Mouse (Mus musculus) 416B (cell line): ENCODE measurements around the gene Limk2.

ENCODE experiments used
- DNase-seq: peaks from one replicate; pipeline ENCODE4 v3.0.0; 2011; ENCODE audit warnings: low read depth

The Limk2 gene

DNA sequence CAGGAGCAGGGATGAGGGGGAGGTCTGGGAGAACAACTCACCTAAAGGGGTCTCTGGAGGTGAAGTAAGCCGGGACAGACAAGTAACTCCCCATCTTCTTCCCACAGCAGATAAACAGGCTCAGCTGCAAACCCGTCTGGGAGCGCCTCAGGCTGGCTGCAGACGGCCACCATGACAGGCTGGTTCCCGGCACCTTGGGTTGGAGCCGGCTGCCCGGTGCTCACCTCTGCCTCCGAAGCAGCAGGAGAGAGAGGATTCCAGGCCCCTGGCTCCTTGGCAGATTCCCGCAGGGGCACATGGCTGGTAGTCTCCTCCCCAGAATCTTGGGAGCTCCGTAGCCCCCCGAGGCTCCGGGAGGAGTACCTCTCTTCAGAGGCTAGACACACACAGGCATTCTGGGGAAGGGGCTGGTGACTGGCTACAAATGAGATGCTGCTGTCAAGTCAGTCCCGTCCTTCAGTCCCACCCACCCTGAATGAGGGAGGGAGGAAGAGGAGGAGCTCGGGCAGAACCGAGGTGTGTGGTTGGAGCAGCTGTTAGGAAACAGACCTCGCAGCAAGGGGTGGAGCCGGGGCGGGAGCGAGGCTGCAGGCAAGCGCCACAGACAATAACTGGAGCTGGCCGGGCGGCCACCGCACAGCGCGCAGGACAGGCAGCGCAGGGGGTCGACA is 37.9 kb downstream of the Limk2 start:
- peak; percentile 33 for DNase-seq

DNA sequence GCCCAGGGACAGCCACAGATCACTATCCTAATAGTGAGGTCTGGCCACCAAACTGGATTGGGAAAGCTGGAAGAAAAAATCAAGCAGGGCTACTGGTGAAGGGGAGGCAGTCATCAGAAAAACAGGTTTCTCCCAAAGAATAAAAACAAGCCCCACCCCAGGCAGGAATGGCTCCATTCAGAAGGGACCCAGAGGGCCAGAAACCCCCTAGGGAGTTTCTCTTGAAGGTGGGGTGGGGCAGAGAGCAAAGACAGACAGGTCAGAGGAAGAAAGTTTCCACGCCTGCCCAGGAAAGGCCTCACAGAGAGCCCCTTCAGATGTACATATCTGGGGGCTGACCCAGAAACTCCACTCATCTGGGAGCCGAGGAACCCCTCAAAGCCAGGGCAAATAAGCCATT is 38.8 kb downstream of the Limk2 start:
- DNase-seq: no peak

- DNase-seq: no peak
These were observed 39.5 kb downstream of the Limk2 start for GRCm38 (mm10) chr11:3369449-3369848.

DNA sequence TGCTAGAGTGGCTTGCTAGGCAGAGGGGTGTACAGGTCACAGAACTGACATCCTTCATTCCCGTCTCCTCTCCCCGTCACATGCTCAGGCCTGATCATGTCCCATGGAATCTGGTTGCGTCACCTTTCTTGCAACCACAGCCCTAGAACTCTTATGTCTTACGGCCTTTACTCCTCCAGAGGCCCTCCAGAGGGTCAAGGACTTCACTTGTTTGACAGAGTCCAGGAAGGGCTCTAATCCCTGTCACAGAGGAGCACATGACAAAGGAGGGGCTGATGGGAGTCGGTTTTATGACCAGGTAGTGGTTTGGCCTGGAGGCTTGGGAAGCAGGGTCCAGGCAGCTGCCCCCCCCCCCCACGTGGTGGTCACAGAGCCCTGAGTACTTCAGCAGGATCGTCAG is 40.0 kb downstream of the Limk2 start:
- no peak for DNase-seq

- no peak for DNase-seq
These were observed 42.6 kb downstream of the Limk2 start for GRCm38 (mm10) chr11:3366411-3366810.

DNA sequence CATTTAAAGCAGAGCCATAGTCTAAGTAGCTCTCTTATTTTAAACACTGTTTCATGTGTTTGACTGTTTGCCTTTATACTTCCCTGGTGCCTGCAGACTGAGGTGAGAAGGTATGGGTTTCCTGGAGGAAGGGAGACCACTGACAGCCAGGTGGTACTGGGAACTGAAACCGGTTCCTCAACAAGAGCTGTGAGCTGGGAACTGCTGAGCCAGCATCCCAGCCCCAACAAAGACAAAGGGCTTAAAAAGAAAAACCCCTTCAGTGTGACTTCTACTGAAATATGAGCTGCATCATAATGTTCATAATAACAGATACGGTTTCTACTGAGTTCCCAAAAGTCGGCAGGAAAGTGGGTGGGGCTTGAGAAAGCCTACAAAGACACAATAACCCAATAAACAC is 46.1 kb downstream of the Limk2 start:
- no peak for DNase-seq

GRCm38 (mm10) chr11:3352990-3353585 is 55.9 kb downstream of the Limk2 start:
- DNase-seq: peak; percentile 39

- DNase-seq: peak; percentile 92
These were observed 56.9 kb downstream of the Limk2 start for GRCm38 (mm10) chr11:3352131-3352530.

- no peak for DNase-seq
These were observed 59.7 kb downstream of the Limk2 start for GRCm38 (mm10) chr11:3349343-3349695.

GRCm38 (mm10) chr11:3348576-3349342 is 60.2 kb downstream of the Limk2 start:
- DNase-seq: peak; percentile 76

GRCm38 (mm10) chr11:3347835-3348195 is 61.2 kb downstream of the Limk2 start:
- no peak for DNase-seq

DNA sequence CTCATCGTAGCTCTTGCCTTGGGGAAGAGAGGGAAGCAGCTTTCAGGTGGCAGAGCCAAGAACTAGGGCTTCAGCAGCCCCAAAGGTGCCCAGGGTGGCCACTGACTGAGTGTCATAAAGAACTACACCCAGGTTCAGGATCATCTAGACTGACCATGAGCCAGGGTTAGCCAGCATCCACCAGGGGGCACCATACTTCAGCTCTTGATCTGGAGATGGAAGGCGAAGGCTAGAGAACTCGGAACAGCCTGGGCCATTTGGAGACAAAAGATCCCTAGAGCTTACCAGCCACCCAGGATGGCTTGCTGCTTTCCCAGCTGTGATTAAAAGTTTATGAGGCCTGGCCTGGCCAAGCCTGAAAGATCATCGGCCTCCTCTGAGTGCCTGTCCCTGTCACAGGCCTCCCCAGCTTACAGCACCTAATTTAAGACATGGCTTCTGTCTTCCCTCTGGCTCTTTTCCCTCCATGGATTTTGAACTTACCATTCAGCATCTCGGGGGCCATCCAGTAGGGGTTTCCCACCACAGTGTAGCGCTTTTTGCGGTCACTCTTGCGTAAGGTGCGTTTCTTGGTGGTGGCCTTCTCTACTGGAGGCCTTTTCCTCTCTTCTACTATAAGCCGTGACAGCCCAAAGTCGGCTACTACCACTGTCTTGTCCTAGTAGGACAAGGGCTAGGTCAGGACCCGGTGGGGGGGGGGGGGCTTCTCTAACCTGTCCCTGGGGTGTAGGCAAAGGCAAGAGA is 61.7 kb downstream of the Limk2 start:
- DNase-seq: peak; percentile 89

- DNase-seq: no peak
These were observed 62.6 kb downstream of the Limk2 start for GRCm38 (mm10) chr11:3346351-3346750.

DNA sequence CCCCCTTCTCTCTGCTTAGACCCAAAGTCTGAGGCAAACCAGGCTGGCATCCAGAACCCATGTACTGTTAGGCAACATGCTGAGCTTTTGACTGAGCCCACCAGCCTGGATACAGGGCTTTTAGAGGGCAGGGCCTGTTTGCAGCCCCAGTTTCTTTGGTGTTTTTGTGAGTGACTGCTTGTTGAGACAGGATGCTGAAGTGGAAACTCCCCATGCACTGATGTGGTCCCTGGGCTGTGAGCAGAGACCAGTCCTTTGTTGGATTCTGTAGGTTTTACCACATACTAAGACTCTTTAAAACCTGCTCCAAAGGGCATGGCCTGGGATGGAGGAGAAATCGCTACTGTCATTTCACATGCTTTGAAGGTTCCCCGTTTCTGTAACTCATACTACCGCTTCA is 64.1 kb downstream of the Limk2 start:
- DNase-seq: no peak

- no peak for DNase-seq
These were observed 67.5 kb downstream of the Limk2 start for GRCm38 (mm10) chr11:3341476-3341875.

GRCm38 (mm10) chr11:3337961-3338360 is 71.0 kb downstream of the Limk2 start:
- DNase-seq: no peak

DNA sequence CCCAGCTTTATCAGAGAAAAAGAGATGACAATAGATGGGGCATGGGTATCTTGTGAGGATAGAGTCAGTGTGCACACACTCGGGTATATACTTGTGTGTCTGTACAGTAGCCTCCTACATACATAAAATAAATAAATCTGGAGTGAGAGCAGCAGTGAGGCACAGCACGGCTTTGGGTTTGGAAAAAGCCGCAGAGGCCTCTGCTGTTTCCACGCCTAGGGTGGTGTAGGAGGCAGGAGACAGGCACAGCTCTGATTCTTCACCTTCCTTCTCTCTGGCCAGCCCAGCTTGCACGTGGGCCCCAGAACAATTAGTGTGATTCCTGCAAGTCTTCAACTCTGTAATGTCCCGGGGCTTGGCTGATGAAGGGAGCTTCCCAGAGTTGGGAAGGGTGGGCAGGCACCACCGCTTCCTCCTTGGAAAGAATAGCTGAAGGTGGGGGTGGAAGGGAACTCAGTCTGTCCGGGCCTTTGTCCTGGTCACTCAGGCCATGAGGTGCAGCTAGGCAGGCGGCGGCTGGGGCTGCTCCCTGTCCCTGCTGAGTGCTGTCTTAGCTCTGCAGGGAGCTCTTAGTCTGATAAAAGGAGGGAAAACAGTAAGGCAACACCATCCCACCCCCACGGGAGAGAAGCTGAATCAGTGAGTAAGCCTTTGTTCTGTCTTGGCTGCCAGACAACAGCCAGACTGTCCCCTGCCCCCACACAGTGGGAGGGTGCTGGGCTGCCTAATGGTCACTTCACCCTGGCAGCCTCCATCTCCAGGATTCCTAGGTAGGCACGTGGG is 71.6 kb downstream of the Limk2 start:
- no peak for DNase-seq

DNA sequence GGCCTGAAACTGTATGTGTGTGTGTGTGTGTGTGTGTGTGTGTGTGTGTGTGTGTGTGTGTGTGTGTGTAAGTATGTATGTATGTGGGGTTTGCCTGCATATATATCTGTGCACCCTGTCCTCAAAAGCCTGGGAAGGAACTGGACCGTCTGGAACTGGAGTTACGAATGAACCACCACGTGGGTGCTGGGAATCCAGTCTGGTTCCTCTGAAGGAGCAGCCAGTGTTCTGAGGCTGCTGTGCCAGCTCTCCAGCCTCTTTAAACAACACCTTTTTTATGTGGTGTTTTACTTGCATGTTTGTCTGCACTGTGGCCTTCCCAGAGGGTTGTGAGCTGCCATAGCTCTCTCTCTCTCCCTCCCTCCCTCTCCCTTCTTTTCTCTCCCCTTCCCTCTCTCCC is 72.4 kb downstream of the Limk2 start:
- no peak for DNase-seq

DNA sequence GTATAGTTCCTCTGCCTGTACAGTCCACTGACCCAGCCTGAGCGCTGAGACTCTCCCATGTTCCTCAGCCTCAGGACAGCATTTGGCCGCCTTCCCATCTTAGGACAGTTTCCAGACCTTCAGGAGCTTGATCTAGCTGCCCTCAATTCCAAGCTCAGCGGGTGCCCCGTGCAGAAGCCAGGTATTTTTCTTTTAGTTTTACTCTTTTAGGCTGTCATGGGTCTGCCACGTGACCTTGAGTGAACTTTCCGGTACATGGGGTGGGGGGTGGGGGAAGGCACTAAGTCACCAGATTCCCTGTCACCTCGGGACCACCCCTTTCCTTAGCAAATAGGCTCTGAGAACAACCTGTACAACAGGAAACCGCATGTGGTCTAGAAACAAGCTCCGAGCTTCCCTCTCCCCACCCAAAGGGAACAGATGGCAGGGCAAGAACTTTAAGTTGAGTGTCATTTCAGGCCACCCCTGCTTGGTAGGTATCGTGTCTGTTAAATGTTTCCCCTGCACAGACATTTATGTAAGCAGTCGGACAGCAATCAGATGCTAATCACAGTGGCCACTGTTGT is 73.3 kb downstream of the Limk2 start:
- DNase-seq: peak; percentile 99

DNA sequence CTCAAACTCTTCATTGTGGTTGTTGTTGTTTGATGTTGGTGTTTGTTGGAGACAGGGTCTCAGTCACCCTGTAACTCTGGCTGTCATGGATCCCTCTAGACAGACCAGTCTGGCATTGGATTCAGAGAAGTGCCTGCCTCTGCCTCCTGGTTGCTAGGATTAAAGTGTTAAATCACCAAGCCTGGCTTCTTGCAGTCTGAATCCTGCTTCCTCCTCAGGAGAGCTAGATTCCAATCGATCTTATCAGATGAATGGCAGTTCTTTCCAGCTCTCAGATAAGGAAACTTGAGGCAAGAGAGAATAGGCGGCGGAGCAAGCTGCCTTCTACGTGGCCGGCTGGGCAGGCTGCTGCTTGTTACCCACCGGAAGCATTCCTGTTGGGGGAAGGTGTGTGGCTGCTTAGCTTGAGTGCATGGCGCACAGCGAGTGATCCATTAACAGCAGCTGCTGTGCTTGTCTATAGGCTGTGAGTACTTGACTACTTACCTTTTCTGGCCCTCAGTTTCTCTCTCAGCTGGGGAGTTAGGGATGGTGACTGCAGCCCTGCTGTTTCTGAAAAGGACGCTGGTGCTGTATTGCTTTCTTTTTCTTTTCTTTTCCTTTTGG is 74.2 kb downstream of the Limk2 start:
- peak; percentile 24 for DNase-seq

DNA sequence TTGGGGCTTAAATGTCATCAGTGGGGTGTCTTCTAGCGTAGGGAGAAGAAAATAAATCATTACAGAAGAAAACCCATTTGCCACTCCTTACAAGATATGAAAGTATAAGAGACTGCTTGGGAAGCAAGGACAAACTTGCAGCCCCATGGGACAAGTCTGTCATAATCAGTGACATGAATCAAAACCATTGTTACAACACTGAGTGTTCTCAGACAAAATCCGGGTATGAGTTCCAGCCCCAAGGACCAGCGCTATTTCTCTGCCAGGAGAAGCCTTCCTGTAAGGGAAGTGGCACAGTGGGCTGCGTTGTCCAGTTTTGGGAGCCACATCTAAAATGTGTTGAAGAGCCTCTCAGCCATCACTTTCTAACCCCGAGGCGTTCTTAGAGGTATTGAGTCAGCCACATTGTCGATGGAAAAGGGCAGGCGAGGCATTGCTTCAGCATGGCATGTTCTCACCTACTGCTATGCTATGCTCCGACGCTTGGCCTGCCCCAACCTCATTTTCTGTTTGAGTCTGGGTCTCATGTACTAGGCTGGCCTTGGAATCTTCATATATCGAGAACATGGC is 74.8 kb downstream of the Limk2 start:
- DNase-seq: no peak
